Mouse (Mus musculus) embryonic facial prominence, embryonic 14.5 days (tissue): ENCODE results near the gene Atp6v0c. TPM values are rescaled to one million over a fixed set of nuclear protein-coding genes. Genes with fewer than 3 reads are reported as not detected.
A peak's percentile ranks its signal among the peaks of the same experiment; 100 is the strongest.

Experiments used
- ATAC-seq: fragments of 200-750 bp; cut with Nextera tagmentation; 2 replicates; pipeline ENCODE4 v1.8.0; 2017; ENCODE audit warnings: low read depth, moderate number of reproducible peaks, moderate TSS enrichment
- DNase-seq: peaks from one replicate; pipeline ENCODE4 v3.0.0-alpha.2; 2015; ENCODE audit warnings: low spot score
- H3K27ac ChIP-seq: fragments of 300-500 bp; sonication (generic); replicated peaks from 2 replicates; pipeline ENCODE4 v1.5.1; 2014; ENCODE audit warnings: low read depth, mild to moderate bottlenecking, low read length, moderate library complexity
- H3K27me3 ChIP-seq: fragments of 300-500 bp; sonication (generic); replicated peaks from 2 replicates; pipeline ENCODE4 v1.6.1; 2014; ENCODE audit warnings: low read length; ENCODE audit not compliant: control insufficient read depth, insufficient read depth
- H3K36me3 ChIP-seq: fragments of 300-500 bp; sonication (generic); 2 replicates; pipeline ENCODE4 v1.6.1; 2014; ENCODE audit warnings: low read length, mixed read lengths; ENCODE audit not compliant: control insufficient read depth, insufficient read depth
- H3K4me1 ChIP-seq: fragments of 300-500 bp; sonication (generic); 2 replicates; pipeline ENCODE4 v1.6.1; 2014; ENCODE audit warnings: antibody characterized with exemption, low read length; ENCODE audit not compliant: control insufficient read depth, insufficient read depth
- H3K4me2 ChIP-seq: fragments of 300-500 bp; sonication (generic); 2 replicates; pipeline ENCODE4 v1.6.1; 2014; ENCODE audit warnings: low read depth, mild to moderate bottlenecking, low read length, moderate library complexity, mixed read lengths
- H3K4me3 ChIP-seq: fragments of 300-500 bp; sonication (generic); 2 replicates; pipeline ENCODE4 v1.5.1; 2014; ENCODE audit warnings: low read depth, mild to moderate bottlenecking, low read length
- H3K9ac ChIP-seq: fragments of 300-500 bp; sonication (generic); 2 replicates; pipeline ENCODE4 v1.6.1; 2014; ENCODE audit warnings: low read depth, mild to moderate bottlenecking, low read length, moderate library complexity, mixed read lengths
- H3K9me3 ChIP-seq: fragments of 300-500 bp; sonication (generic); 2 replicates; pipeline ENCODE4 v1.6.1; 2016; ENCODE audit warnings: low read length; ENCODE audit not compliant: control insufficient read depth
- WGBS: fragments of 180-500 bp; shearing (Covaris S2); extraction: QIAGEN DNeasy Blood & Tissue Kit; methylation state at CpG from one replicate; pipeline ENCODE4 v1.1.7; 2014; 5-methylcytosine and 5-hydroxymethylcytosine counted together
- polyA plus RNA-seq: library from polyadenylated mRNA; unstranded; fragments of >200 nt; fragmentation: Nextera tagmentation; extraction: Ambion mirVana; gene quantifications from 2 replicates; pipeline ENCODE4 v1.2.1, GENCODE M21; 2014

The Atp6v0c gene
- polyA plus RNA-seq, 1 experiment from 2014 or later: 574 TPM

- H3K36me3 ChIP-seq: peaks cover 22% of the 10 kb centered on the region
- H3K9ac ChIP-seq: no peak overlapping the region
- H3K9me3 ChIP-seq: no peaks in the 10 kb centered on the region
- no peaks in the 10 kb centered on the region for H3K27me3 ChIP-seq
- H3K4me2 ChIP-seq: peak overlapping the region; percentile 85; the same call in 1 of the 2 replicates
- H3K4me3 ChIP-seq: 0 out of 2 replicates have a peak overlapping the region, but pooled peaks have one; percentile 86
- 86% methylated on average over 6 of the region's 6 CpGs for WGBS
- ATAC-seq: no peak
- no peak overlapping the region for H3K27ac ChIP-seq
- H3K4me1 ChIP-seq: peaks cover 12% of the 10 kb centered on the region
- no peak for DNase-seq
These were observed 2.4 kb downstream of the Atp6v0c start for GRCm38 (mm10) chr17:24167120-24167519.

- no peak for DNase-seq
- Histone ChIP-seq H3K9me3 (no peaks in the 10 kb centered on the region), H3K4me3 (no peak overlapping the region), H3K36me3 (peaks cover 22% of the 10 kb centered on the region), H3K27me3 (no peaks in the 10 kb centered on the region), H3K27ac (no peak overlapping the region), H3K4me2 (no peak overlapping the region), H3K4me1 (peaks cover 12% of the 10 kb centered on the region), H3K9ac (no peak overlapping the region)
- WGBS: 79% methylated on average over 7 of the region's 11 CpGs
- ATAC-seq: no peak
These were observed 4.8 kb downstream of the Atp6v0c start for GRCm38 (mm10) chr17:24164566-24165259.

- Histone ChIP-seq H3K9me3 (no peaks in the 10 kb centered on the region), H3K4me3 (peak within 1 kb of the TSS; percentile 76), H3K36me3 (peaks cover 22% of the 10 kb centered on the region), H3K9ac (peak within 1 kb of the TSS; percentile 75), H3K27ac (peak within 1 kb of the TSS; percentile 79), H3K4me2 (peak within 1 kb of the TSS; percentile 95), H3K27me3 (no peaks in the 10 kb centered on the region), H3K4me1 (peaks cover 12% of the 10 kb centered on the region)
- DNase-seq: peak; percentile 97
- 2% methylated on average over 46 of the region's 47 CpGs for WGBS
- peak; percentile 91 for ATAC-seq
These were observed 6.1 kb downstream of the Atp6v0c start, which contains the start of gene Amdhd2 for GRCm38 (mm10) chr17:24163176-24163962. Gene Amdhd2, minus strand, starts transcription at chr17:24163766.

- H3K4me1 ChIP-seq: peaks cover 6% of the 10 kb centered on the region
- peak overlapping the region; percentile 95 for H3K4me2 ChIP-seq
- peak overlapping the region; percentile 75 for H3K9ac ChIP-seq
- 29% methylated on average over 16 of the region's 17 CpGs for WGBS
- H3K27me3 ChIP-seq: no peaks in the 10 kb centered on the region
- ATAC-seq (no peak), DNase-seq (no peak)
- H3K4me3 ChIP-seq: peak overlapping the region; percentile 76
- peak overlapping the region; percentile 79; the same call in 1 of the 2 replicates for H3K27ac ChIP-seq
- H3K9me3 ChIP-seq: no peaks in the 10 kb centered on the region
- H3K36me3 ChIP-seq: peaks cover 26% of the 10 kb centered on the region
These were observed 6.8 kb downstream of the Atp6v0c start for GRCm38 (mm10) chr17:24162584-24163175.

- no peak overlapping the region for H3K4me2 ChIP-seq
- H3K9me3 ChIP-seq: no peaks in the 10 kb centered on the region
- DNase-seq (no peak), ATAC-seq (no peak)
- no peak overlapping the region for H3K27ac ChIP-seq
- no peak overlapping the region for H3K4me3 ChIP-seq
- peaks cover 6% of the 10 kb centered on the region for H3K4me1 ChIP-seq
- no peaks in the 10 kb centered on the region for H3K27me3 ChIP-seq
- WGBS: 76% methylated on average over 5 of the region's 5 CpGs
- H3K36me3 ChIP-seq: peaks cover 26% of the 10 kb centered on the region
- H3K9ac ChIP-seq: no peak overlapping the region
These were observed 8.0 kb downstream of the Atp6v0c start for GRCm38 (mm10) chr17:24161466-24161865.

- no peak for ATAC-seq
- peaks cover 2% of the 10 kb centered on the region for H3K4me1 ChIP-seq
- no peak overlapping the region for H3K4me2 ChIP-seq
- no peak overlapping the region for H3K4me3 ChIP-seq
- peaks cover 36% of the 10 kb centered on the region; the same call in 1 of the 2 replicates for H3K36me3 ChIP-seq
- WGBS: 92% methylated on average over 4 of the region's 4 CpGs
- H3K27me3 ChIP-seq: no peaks in the 10 kb centered on the region
- no peak for DNase-seq
- H3K9ac ChIP-seq: no peak overlapping the region
- H3K27ac ChIP-seq: no peak overlapping the region
- no peaks in the 10 kb centered on the region for H3K9me3 ChIP-seq
These were observed 12.0 kb downstream of the Atp6v0c start for GRCm38 (mm10) chr17:24157526-24157925.

GRCm38 (mm10) chr17:24157121-24157520, 12.4 kb downstream of the Atp6v0c start:
- ATAC-seq (no peak), DNase-seq (no peak)
- 91% methylated on average over 6 of the region's 6 CpGs for WGBS
- H3K4me1 ChIP-seq: peaks cover 3% of the 10 kb centered on the region; the same call in 1 of the 2 replicates
- no peak overlapping the region for H3K4me3 ChIP-seq
- no peak overlapping the region for H3K4me2 ChIP-seq
- H3K9me3 ChIP-seq: no peaks in the 10 kb centered on the region
- H3K27me3 ChIP-seq: no peaks in the 10 kb centered on the region
- peaks cover 36% of the 10 kb centered on the region; the same call in 1 of the 2 replicates for H3K36me3 ChIP-seq
- H3K9ac ChIP-seq: no peak overlapping the region
- H3K27ac ChIP-seq: no peak overlapping the region

GRCm38 (mm10) chr17:24156394-24156793, 13.1 kb downstream of the Atp6v0c start:
- Histone ChIP-seq H3K27me3 (no peaks in the 10 kb centered on the region), H3K9ac (no peak overlapping the region), H3K36me3 (peaks cover 36% of the 10 kb centered on the region; the same call in 1 of the 2 replicates), H3K4me2 (no peak overlapping the region), H3K4me1 (peaks cover 4% of the 10 kb centered on the region; the same call in 1 of the 2 replicates), H3K27ac (no peak overlapping the region), H3K9me3 (no peaks in the 10 kb centered on the region), H3K4me3 (no peak overlapping the region)
- WGBS: 91% methylated on average over 3 of the region's 3 CpGs
- ATAC-seq (no peak), DNase-seq (no peak)
